Mouse (Mus musculus) c-Kit-positive CD71-negative TER-119-negative erythroid progenitor cells, embryonic 14.5 days (primary cell): Measurements from ENCODE around the gene Ssxb9.
"Not testable (repeated sequence)": the region's sequence is repeated elsewhere in the genome, so short reads cannot be mapped to it uniquely, and the experiment has no call there.

Experiments used
- DNase-seq: peaks from one replicate; pipeline ENCODE4 v3.0.0-alpha.2; 2013; ENCODE audit warnings: low read depth

Gene Ssxb9

DNA sequence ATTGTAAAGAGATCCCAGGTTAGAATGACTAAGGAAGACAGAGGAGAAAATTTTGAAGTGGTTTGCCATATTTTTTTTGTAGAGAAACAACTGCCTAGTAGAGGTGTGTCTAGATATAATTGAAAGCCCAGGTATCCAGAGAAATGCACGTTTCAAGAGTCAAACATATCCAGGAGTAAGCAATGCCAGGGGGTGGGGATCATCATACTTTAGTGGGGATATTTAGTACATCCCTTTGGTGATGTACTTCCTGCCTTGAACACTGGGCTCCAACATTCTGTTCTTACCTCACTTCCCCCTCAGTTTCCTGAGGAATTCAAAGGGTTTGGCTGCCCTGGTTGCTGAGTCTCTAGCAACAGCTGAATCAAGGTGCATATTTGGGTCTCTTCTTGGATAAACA lies at the start of gene Ssxb9:
TSS of gene Ssxb9 (plus strand) at position 301 of the 400 bp plus-strand sequence.
- DNase-seq: not testable (repeated sequence)

DNA sequence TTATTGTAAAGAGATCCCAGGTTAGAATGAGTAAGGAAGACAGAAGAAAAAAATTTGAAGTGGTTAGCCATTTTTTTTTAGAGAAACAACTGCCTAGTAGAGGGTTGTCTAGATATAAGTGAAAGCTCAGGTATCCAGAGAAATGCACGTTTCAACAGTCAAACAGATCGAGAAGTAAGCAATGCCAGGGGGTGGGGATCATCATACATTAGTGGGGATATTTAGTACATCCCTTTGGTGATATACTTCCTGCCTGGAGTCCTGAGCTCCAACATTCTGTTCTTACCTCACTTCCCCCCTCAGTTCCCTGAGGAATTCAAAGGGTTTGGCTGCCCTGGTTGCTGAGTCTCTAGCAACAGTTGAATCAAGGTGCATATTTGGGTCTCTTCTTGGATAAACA lies 39.7 kb upstream of the Ssxb9 start, which contains the start of gene Ssxb10:
TSS of gene Ssxb10 (plus strand) at position 301 of the 400 bp plus-strand sequence.
- DNase-seq: no peak

DNA sequence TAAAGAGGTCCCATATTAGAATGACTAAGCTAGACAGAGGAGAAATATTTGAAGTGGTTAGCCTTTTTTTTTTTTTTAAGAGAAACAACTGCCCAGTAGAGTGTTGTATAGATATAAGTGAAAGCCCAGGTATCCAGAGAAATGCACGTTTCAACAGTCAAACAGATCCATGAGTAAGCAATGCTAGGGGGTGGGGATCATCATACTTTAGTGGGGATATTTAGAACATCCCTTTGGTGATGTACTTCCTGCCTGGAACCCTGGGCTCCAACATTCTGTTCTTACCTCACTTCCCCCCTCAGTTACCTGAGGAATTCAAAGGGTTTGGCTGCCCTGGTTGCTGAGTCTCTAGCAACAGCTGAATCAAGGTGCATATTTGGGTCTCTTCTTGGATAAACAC lies 46.2 kb downstream of the Ssxb9 start, which contains the start of gene Ssxb1:
TSS of gene Ssxb1 (plus strand) at position 301 of the 400 bp plus-strand sequence.
- not testable (repeated sequence) for DNase-seq
